Mouse (Mus musculus): ENCODE measurements around the gene 1700123O20Rik.

1700123O20Rik gene

GRCm38 (mm10) chr14:54724049-54724448 is 38.0 kb downstream of the 1700123O20Rik start:
- no peak for DNase-seq (ENCODE audit: low spot score in 2 of 2)

- DNase-seq (ENCODE audit: low spot score in 2 of 2), result no peak
Observed at GRCm38 (mm10) chr14:54727565-54727964, 41.5 kb downstream of the 1700123O20Rik start.

- DNase-seq (ENCODE audit: low spot score in 2 of 2), result no peak
Observed at GRCm38 (mm10) chr14:54728823-54729653, 43.0 kb downstream of the 1700123O20Rik start.

GRCm38 (mm10) chr14:54730305-54730704 is 44.3 kb downstream of the 1700123O20Rik start:
- DNase-seq (ENCODE audit: low spot score in 2 of 2), result no peak

GRCm38 (mm10) chr14:54732206-54732605 is 46.2 kb downstream of the 1700123O20Rik start:
- DNase-seq (ENCODE audit: low spot score in 2 of 2), result no peak

GRCm38 (mm10) chr14:54734004-54734403 is 48.0 kb downstream of the 1700123O20Rik start:
- DNase-seq (ENCODE audit: low spot score in 2 of 2), result no peak

GRCm38 (mm10) chr14:54735221-54735620 is 49.2 kb downstream of the 1700123O20Rik start:
- no peak for DNase-seq (ENCODE audit: low spot score in 2 of 2)

- no peak for DNase-seq (ENCODE audit: low spot score in 2 of 2)
Observed at GRCm38 (mm10) chr14:54736555-54737552, 50.8 kb downstream of the 1700123O20Rik start.

- DNase-seq (ENCODE audit: low spot score in 2 of 2), result no peak
Observed at GRCm38 (mm10) chr14:54737634-54738033, 51.6 kb downstream of the 1700123O20Rik start.
